Mouse (Mus musculus): ENCODE measurements around the gene Snx10. TPM values are rescaled to one million over a fixed set of nuclear protein-coding genes. Genes with fewer than 3 reads are reported as not detected.

Gene Snx10
- total RNA-seq, 2 experiments from 2014 or later = 127 to 133 TPM

DNA sequence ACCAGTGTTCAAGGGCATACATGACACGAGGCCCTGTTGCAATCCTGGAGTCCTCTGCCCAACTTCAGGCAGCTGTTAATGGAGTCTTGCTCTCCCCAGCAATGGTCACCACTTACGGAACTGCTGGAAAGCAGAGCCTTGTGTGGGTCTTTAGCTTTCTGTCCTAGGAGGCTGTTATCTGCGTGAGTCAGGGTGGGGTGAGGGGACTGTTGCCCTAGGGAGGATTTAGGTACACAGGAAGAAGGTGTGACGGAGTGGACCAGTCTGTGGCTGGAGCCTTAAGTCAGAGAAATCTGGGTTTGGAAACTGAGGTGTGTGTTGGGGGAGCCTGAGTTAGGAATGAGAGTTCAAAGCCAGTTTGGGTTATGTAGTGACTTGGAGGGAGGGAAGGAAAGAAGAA, 49.4 kb downstream of the Snx10 start:
- no peak for DNase-seq (ENCODE audit: extremely low spot score in 1 of 2, low spot score in 2 of 2)
- intact Hi-C loops (cut with DNase I) = no loop called here

DNA sequence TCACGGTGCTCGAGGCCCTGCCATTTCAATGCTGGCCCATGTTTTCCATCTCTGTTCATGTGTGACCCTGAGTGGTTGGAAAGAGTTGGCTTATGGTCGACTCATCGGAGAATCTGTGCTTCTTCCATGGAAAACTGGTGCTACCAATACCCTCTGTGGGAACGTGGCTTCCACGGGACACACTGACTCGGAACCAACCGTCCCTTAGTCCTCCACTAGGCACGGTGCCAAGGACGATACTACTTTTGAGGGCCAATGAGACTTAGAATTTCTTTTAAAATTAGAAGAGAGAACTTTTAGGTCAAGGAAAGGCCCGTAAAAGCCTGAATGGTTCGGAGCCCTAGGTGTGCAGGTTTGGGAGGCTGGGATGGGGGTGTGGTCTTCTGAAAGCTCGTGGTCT, 50.4 kb downstream of the Snx10 start:
- intact Hi-C loops (cut with DNase I) = no loop called here
- DNase-seq (ENCODE audit: extremely low spot score in 1 of 2, low spot score in 2 of 2) = no peak

DNA sequence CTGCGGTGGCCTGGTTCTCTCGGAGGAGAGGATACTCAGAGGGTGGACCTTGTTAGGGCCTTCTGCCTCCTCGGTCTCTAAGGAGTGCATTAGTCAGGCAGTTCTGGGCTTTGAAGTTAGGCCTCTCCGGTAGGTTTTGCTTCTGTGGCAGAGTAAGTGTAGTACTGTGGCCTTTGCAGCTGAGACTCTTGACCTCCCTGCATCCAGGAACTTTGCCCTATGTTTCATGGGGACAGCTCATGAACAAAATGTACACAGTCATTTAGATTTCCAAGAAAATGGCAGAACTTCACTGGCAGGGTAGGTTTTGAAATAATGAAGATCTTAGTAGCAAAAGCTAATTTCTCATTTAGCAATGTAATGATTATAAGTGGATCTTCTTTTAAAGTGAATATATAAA, 54.7 kb downstream of the Snx10 start:
- intact Hi-C loops (cut with DNase I) = loop anchor here (5.0 kb wide), 1 partner anchor 191 kb away; no protein-coding TSS in a partner anchor
- no peak for DNase-seq (ENCODE audit: extremely low spot score in 1 of 2, low spot score in 2 of 2)

DNA sequence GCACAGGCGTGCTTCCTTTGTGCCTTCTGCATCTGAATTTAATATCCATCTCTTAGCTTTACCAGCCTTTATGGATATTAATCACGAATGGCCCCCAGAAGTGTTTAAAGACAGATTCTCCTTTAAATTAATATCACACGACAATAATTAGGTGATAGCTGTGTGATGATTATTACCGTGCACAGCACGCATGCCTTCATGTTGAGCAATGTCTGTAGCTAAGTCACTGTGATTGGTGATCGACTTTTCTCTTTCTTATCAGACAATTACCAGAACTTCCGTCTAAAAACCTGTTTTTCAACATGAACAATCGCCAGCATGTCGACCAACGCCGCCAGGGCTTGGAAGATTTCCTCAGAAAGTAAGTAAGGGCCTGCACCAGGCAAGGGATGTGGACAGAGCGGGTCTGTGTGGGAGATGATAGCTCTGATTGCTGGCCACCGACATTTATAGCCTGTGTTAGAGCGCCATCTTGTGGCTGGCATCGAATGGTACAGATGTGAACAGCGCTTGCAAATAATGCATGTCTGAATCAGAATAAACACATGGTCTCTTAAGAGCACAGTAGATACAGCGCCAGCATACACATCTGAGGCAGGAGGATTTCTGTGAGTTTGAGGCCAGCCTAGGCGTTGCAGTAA, 56.5 kb downstream of the Snx10 start:
- intact Hi-C loops (cut with DNase I) = loop anchor here (2.0 to 5.0 kb wide), 2 partner anchors 113 to 371 kb away; partner anchors contain the start of gene Hnrnpa2b1
- peak; percentile 67 to 83 for DNase-seq (ENCODE audit: extremely low spot score in 1 of 2, low spot score in 2 of 2)

DNA sequence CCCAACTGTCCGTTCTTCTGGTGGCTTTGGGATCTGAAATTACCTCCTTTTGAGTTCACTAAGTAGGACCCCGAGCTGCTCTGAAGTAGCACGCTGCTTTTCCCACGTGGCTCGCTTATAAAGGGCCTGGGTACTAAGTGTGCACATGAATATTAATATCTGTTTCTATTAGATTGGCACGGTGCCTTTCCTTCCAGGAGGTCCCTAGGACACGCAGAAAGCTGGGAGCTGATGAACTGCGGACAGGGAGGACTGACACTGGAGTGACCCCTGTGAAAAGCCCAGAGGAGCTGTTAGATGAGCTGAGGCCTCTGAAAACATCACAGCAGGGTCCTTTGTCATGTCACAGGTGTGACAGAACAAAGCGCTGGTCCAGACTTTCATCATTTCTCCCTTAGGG, 57.7 kb downstream of the Snx10 start:
- no peak for DNase-seq (ENCODE audit: extremely low spot score in 1 of 2, low spot score in 2 of 2)
- intact Hi-C loops (cut with DNase I) = loop anchor here (2.0 to 5.0 kb wide), 2 partner anchors 114 to 373 kb away; partner anchors contain the start of gene Hnrnpa2b1

DNA sequence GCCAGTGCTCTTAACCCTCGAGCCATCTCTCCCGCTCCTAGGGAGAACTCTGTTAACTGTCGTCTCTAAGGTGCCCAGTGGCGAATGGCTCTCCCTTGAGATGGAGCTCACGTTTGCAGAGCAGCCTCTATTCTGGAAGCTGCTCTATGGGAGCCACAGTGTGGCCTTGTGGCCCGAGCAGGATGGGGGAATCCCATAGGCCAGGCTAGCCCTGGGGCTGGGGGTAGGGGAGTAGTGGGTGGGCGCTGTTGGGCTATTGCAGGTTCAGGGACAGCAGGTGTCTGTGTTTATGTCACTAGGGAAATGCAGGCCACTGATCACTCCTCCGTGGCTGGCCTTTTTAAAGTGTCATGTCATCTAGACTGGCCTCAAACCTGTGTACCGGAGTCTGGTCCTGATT, 58.4 kb downstream of the Snx10 start:
- intact Hi-C loops (cut with DNase I) = loop anchor here (5.0 kb wide), 1 partner anchor 115 kb away; the partner anchor contains the start of gene Hnrnpa2b1
- DNase-seq (ENCODE audit: extremely low spot score in 1 of 2, low spot score in 2 of 2) = no peak

DNA sequence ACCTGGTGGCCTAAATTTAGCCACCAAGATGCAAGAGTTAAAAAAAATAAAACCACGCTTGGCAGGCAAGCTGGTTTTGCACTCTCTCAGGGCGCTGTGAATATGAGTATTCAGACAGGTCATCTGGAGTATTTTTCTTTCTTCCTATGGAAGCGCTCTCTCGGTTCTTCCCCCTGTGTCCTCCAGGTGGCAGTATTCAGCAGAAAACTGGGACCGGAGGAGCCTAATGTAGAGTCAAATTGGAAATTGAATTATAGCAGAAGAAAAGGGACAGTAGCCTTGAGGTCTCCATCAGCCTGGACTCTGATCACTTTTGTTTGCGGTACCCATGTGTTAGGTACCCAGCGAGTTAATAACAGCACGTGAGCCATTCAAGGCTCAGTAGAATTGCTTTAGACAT, 62.3 kb downstream of the Snx10 start:
- peak; percentile 58 to 59 for DNase-seq (ENCODE audit: extremely low spot score in 1 of 2, low spot score in 2 of 2)
- intact Hi-C loops (cut with DNase I) = loop anchor here (2.0 kb wide), 1 partner anchor 271 kb away; no protein-coding TSS in a partner anchor

DNA sequence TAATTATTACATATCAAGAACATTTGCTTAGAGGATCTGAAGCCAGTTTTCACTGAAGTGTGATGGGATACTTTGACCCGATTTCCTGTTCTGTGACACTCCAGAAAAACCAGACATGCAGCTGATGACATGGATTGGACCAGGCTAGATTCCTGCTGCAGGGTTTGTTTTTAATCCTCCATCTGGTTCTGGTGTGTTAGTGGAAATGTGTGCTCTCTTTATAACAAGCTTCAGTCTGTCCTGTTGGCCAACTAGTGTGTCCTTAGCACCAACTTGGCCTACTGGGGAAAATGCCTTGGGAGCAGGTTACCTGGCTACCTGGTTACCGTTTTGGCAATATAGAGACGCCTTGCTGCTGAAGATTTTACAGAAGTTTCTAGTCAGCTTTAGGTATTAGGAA, 63.6 kb downstream of the Snx10 start:
- intact Hi-C loops (cut with DNase I) = loop anchor here (2.0 kb wide), 1 partner anchor 270 kb away; no protein-coding TSS in a partner anchor
- no peak for DNase-seq (ENCODE audit: extremely low spot score in 1 of 2, low spot score in 2 of 2)

DNA sequence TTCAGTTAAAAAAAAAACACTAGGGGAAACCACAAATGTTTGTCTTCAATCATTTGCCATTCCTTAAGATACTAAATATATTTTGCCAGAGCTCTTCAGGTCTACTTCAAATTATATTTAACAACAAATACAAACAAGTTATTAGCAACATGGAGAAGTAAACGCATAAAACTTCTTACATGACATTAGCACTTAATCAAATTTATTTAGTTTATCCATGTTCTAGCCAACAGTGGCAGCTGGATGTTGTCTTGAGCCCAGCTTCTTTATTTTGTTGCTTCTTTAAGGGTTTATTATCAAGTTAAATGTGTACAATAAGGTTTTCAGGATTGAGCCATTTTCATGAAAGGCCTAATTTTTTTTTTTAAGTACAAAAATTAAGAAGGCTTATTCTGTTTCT, 67.6 kb downstream of the Snx10 start:
- intact Hi-C loops (cut with DNase I) = loop anchor here (2.0 kb wide), 1 partner anchor 630 kb away; the partner anchor contains the start of gene Hoxa7
- no peak for DNase-seq (ENCODE audit: extremely low spot score in 1 of 2, low spot score in 2 of 2)

DNA sequence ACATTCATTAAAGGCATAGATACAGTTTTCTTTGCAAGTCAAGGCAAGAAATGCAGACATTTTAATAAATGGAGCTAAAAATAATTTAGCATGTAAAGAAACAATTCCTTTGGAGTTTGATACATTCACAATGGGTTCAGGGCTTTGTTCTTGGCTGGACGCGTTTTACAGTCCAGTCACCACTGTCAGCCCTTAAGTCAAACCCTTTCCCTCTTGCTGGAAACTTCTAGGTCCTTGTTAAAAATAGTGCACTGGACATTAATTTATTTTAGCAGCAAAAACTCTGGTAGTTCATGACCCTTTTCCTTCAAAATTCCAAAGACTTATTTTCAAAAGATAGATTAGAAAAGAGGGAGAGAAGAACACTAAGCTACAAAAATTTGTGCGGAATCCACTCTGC, 68.1 kb downstream of the Snx10 start:
- intact Hi-C loops (cut with DNase I) = loop anchor here (2.0 kb wide), 2 partner anchors 259 to 629 kb away; partner anchors contain the start of gene Hoxa7

DNA sequence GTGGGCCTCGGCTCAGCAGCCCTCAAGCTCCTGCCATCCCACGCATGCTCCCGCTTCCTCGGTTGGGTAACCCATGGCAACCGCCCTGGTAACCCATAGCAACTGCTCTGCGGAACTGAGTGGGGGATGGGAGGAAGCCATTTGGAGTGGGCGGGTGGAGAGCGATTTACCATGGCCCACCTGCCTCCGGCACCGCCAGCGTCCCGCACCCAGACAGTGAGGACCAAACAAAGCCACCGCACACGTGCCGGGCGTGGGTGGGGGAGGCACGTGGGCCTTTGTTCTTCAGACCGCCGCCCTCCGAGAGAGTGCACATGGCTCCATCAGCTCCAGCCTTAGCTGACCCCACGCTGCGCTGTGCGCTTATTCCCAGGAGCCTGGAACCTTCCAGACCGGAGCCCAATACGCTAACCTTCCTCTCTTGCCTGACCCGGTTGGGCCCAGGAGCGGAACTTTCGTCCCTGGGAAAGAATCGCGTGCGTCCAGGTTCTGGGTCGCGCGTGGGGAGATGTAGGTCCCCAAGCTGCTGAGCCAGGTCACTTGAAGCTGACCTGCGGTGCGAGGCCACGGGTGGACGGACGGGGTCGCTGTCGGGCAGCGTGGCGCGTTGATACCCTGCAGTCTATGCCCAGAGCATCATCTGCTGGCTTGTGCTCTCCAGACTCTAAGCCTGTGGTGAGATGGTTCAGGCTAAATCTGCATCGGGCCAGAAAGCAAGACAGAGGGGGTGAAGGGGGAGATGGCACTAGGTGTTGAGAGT, 68.8 kb downstream of the Snx10 start:
- DNase-seq (ENCODE audit: extremely low spot score in 1 of 2, low spot score in 2 of 2) = peak; percentile 95
- intact Hi-C loops (cut with DNase I) = loop anchor here (2.0 kb wide), 1 partner anchor 258 kb away; no protein-coding TSS in a partner anchor

More for the DNA sequence above, 68.1 kb downstream of the Snx10 start:
- DNase-seq (ENCODE audit: extremely low spot score in 1 of 2, low spot score in 2 of 2) = no peak

DNA sequence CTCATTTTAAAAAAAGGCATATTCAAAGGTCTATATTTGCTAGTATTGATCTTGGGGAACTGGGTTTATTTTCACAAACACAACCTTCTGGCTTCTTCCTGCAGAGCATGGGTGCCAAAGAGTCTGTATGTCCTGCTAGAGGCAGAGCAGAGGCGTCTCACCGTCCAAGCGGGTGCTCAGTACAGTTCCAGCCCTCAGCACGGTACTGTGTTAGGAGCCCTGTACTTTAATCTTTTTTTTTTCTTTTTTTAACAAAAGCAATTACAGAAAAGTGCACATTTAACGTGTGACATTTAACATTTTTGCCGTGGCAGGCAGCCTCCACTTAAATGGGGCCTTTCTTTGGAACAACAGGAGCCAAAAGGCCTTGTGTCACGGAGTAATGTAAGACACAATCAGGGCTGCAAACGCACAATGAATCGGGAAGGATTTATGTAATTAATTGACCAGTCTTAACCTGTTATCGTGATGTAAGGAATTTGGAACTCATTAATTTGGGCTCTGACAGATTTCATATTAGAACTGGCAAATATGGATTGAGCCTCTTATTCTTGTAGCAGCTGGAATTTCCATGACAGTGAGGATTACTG, 69.8 kb downstream of the Snx10 start:
- intact Hi-C loops (cut with DNase I) = loop anchor here (2.0 kb wide), 1 partner anchor 257 kb away; no protein-coding TSS in a partner anchor
- DNase-seq (ENCODE audit: extremely low spot score in 1 of 2, low spot score in 2 of 2) = no peak

DNA sequence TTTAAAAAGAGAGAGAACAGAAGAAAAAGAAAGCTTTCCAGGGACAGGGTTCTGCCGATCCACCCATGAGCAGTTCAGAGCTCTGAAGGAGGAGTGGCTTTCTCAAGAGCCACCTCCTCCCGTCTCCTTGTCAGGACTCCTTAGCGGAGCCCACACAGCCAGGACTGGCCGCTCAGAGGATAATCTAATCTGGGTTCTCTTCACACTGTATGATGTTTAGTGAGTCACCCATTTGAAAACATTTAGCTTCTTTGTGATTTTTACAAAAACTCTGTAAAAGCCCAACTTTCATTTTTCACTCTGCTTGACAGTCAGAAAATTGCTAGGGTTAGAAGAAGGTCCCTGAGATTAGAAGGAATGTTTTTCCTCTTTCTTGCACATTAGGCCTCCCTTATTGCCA, 70.8 kb downstream of the Snx10 start:
- intact Hi-C loops (cut with DNase I) = no loop called here
- DNase-seq (ENCODE audit: extremely low spot score in 1 of 2, low spot score in 2 of 2) = no peak

DNA sequence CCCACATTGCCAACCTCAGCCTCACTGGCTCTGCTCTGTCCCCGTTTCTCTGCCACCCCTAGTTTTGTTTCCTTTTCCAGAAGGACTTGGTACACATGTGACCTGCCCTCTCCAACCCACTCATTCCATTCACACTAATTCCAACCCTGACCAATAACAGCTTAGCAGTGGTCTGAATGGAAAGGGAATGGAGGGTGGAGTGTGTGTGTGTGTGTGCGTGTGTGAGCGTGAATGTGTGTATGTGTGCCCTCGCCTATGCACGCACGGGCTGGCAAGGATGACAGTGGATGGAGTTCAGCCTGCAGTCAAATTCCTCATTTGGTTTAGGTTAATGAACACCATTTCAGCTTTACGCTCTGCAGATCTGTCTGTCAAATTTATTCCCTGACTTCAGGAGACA, 74.4 kb downstream of the Snx10 start:
- intact Hi-C loops (cut with DNase I) = no loop called here
- no peak for DNase-seq (ENCODE audit: extremely low spot score in 1 of 2, low spot score in 2 of 2)

DNA sequence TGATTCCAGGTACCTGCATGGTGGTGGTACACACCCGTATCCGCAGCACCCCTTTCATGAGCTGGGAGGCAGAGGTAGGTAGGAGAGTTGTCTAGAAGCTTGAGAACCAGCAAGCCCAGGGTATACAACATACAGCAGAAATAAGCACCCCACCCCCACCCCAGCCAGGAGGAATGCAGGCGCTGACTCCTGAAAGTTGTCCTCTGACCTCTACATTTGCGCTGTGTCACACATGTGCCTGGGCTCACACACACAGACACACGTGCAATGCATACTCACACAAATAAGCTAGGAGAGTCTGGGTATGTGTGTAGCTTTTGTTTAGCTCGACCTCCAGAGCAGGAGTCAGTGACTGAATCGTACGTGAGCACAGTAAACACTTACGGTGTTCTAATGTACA, 76.7 kb downstream of the Snx10 start:
- intact Hi-C loops (cut with DNase I) = no loop called here
- no peak for DNase-seq (ENCODE audit: extremely low spot score in 1 of 2, low spot score in 2 of 2)

DNA sequence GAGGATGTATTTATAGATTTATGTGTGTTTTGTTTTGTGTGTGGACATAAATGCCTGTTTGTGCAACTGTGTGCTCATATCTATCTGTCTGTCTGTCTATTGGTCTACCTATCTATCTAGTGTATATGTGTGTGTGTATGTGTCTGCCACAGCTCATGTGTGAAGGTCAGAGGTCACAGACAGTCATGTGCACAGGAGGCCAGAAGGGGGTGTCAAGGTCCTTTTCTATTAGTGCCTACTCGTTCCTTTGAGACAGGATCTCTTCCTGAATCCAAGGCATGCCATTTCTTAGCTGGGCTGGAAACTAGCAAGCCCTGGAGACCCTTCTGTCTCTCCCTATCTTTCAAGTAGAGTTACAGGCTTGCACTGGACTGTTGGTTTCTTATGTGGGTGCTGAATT, 78.6 kb downstream of the Snx10 start:
- no peak for DNase-seq (ENCODE audit: extremely low spot score in 1 of 2, low spot score in 2 of 2)
- intact Hi-C loops (cut with DNase I) = no loop called here

DNA sequence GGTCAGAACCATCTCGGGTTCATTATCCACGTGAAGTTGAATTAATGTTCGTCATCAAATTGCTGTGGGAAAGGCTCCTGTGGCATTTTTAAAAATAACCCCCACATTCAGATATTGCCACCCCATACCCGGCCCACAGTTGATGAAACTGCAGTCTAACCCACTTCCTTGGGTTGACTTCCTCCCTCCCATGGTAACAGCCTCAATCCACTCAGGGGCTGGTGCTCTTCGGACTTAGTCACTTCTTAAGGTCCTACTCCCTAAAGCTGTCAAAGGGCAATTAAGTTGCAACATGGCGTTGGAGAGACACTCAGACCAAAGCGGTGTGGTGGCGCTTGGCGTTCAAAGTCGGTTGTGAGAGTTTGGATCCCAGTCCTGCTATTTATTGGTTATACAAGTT, 80.0 kb downstream of the Snx10 start:
- no peak for DNase-seq (ENCODE audit: extremely low spot score in 1 of 2, low spot score in 2 of 2)
- intact Hi-C loops (cut with DNase I) = no loop called here

DNA sequence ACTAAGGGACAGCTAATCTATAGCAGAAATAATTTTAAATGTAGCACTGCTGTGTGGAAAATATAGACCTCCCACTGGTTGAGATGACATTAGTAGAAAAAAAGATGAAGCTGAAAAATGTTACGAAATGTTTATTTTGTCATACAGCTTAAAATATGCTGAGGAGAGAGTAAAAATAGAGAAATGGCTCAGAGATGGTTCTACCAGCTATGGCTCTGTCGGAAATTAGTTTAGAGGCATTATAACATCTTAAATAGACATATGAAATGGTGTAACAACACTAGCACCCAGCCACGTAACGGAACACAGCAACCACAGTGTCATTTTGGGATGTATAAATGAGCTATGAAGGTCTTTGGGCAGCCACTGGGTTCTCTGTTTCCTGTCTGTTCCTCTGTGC, 82.5 kb downstream of the Snx10 start:
- DNase-seq (ENCODE audit: extremely low spot score in 1 of 2, low spot score in 2 of 2) = no peak
- intact Hi-C loops (cut with DNase I) = no loop called here

DNA sequence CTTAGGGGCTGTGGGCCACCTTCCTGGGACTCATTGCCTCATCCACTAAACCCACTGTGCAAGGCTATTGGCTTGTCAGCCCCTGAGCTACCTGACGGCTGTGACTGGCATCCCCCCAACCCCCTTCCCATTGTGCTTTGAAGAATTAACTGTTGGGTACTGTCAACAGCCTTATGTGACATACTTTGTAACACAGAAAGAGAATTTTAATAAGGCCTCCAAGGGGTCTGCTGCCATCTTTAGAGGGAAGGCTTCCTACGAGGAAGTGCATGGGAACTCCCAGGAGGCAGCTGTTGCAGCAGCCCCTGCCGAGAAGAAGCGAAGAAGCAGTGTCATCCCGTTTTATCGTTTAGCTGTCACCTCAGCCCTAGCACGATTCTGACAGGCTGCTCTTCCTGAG, 83.1 kb downstream of the Snx10 start:
- DNase-seq (ENCODE audit: extremely low spot score in 1 of 2, low spot score in 2 of 2) = no peak
- intact Hi-C loops (cut with DNase I) = no loop called here

Measured in left cerebral cortex, postnatal 10 days (tissue).